Mouse (Mus musculus): ENCODE data around the gene Acad11. TPM values are rescaled to one million over a fixed set of nuclear protein-coding genes. Genes with fewer than 3 reads are reported as not detected.

Gene Acad11
- polyA plus RNA-seq, 1 experiment from 2014 or later = 7.4 TPM

DNA sequence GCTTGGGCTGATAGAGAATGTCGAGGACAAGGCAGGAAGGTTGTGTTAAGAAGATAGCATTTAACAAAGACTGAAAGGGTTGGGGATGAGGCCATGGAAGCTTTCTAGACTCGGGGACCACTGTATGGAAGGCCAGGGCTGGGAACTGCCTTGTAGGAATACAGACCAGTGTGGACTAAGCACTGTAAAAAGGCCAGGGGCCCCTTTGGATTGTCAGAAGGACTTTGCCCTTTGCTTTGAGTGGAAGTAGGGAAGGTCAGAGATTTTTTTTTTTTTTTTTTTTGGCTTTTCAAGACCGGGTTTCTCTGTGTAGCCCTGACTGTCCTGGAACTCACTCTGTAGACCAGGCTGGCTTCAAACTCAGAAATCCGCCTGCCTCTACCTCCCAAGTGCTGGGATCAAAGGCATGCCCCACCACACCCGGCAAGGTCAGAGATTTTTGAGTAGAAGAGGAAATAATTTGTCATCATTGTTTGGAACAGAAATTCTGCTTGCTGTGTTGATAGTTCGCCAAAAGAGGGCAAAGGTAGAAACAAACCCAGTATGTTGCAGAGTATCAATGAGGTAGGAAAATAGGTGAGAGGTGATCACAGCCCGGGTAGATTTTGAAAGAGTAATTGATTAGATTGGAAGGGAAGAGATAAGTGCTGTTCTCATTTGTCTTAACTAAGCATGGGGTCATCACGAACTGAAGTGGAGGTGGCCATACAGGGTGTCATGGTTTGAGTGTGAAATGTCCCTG, 7.9 kb downstream of the Acad11 start:
- Histone ChIP-seq H3K9me3 (replicated peaks; ENCODE audit: control insufficient read depth, low read length) (no peaks in the 10 kb centered on the region), H3K9ac (ENCODE audit: low read length) (no peak overlapping the region), H3K27me3 (replicated peaks; ENCODE audit: control insufficient read depth, insufficient read depth, low read length) (no peaks in the 10 kb centered on the region), H3K4me2 (ENCODE audit: low read length) (no peak overlapping the region), H3K27ac (ENCODE audit: low read depth, low read length) (no peak overlapping the region), H3K36me3 (ENCODE audit: control insufficient read depth, insufficient read depth, low read length) (no peaks in the 10 kb centered on the region), H3K4me3 (ENCODE audit: low read depth, low read length) (no peak overlapping the region), H3K4me1 (ENCODE audit: control insufficient read depth, insufficient read depth, low read length) (no peaks in the 10 kb centered on the region)
- 81% methylated on average over 8 of the region's 8 CpGs for WGBS
- ATAC-seq (no peak), DNase-seq (ENCODE audit: low spot score) (no peak)

DNA sequence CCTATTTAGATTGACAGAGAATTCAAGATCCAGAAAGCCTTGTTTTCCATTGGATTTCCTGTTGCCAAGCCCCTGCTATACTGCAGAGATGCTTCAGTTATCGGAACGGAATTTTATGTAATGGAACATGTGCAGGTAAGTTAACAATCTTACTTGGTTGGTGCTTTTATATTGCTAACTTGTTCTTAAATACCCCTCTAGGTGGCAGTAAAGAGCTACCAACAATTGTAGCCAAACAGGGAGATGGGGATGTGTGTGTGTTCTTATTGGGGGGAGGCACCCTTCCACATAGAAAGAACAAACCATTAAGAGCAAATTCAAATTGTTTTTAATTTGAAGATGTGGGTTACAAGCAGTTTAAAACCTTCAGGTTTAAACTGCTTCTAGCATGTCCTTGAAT, 12.6 kb downstream of the Acad11 start:
- DNase-seq (ENCODE audit: low spot score) (peak; percentile 47), ATAC-seq (no peak)
- H3K4me3 ChIP-seq (ENCODE audit: low read depth, low read length) = no peak overlapping the region
- H3K27ac ChIP-seq (ENCODE audit: low read depth, low read length) = no peak overlapping the region
- no peaks in the 10 kb centered on the region for H3K36me3 ChIP-seq (ENCODE audit: control insufficient read depth, insufficient read depth, low read length)
- no peak overlapping the region for H3K4me2 ChIP-seq (ENCODE audit: low read length)
- no peak overlapping the region for H3K9ac ChIP-seq (ENCODE audit: low read length)
- 64% methylated on average over 2 of the region's 2 CpGs for whole genome bisulfite sequencing
- no peaks in the 10 kb centered on the region for H3K9me3 ChIP-seq (replicated peaks; ENCODE audit: control insufficient read depth, low read length)
- no peaks in the 10 kb centered on the region for H3K27me3 ChIP-seq (replicated peaks; ENCODE audit: control insufficient read depth, insufficient read depth, low read length)
- H3K4me1 ChIP-seq (ENCODE audit: control insufficient read depth, insufficient read depth, low read length) = no peaks in the 10 kb centered on the region

- 93% methylated on average over 1 of the region's 1 CpGs for WGBS
- H3K4me1 ChIP-seq (ENCODE audit: control insufficient read depth, insufficient read depth, low read length) = no peaks in the 10 kb centered on the region
- H3K36me3 ChIP-seq (ENCODE audit: control insufficient read depth, insufficient read depth, low read length) = no peaks in the 10 kb centered on the region
- no peak overlapping the region for H3K4me3 ChIP-seq (ENCODE audit: low read depth, low read length)
- no peak overlapping the region for H3K4me2 ChIP-seq (ENCODE audit: low read length)
- H3K27me3 ChIP-seq (replicated peaks; ENCODE audit: control insufficient read depth, insufficient read depth, low read length) = no peaks in the 10 kb centered on the region
- no peak overlapping the region for H3K27ac ChIP-seq (ENCODE audit: low read depth, low read length)
- no peak overlapping the region for H3K9ac ChIP-seq (ENCODE audit: low read length)
- ATAC-seq (no peak), DNase-seq (ENCODE audit: low spot score) (no peak)
- H3K9me3 ChIP-seq (replicated peaks; ENCODE audit: control insufficient read depth, low read length) = no peaks in the 10 kb centered on the region
These were observed 15.6 kb downstream of the Acad11 start for GRCm38 (mm10) chr9:104078780-104079179.

DNA sequence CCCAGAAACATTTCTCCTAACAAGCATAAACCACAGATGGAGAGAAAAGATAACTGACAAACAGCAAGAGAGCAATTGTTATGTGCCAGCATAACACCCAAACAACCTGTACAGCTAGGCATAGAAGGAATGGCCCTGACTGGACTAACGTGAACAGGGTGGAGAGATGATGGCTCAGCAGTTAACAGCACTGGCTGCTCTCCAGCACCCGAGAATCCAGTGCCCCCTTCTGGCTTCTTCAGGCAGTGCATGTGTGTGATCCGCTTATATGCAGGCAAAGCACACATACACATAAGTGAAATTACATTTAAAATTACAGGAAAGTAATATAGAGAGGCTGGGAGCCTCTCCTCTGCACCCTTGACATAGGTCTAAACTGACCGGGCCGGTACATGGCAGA, 16.2 kb downstream of the Acad11 start:
- WGBS = 48% methylated on average over 5 of the region's 5 CpGs
- no peak overlapping the region for H3K4me3 ChIP-seq (ENCODE audit: low read depth, low read length)
- peak; percentile 51 for DNase-seq (ENCODE audit: low spot score)
- H3K4me2 ChIP-seq (ENCODE audit: low read length) = no peak overlapping the region
- ATAC-seq = no peak
- no peaks in the 10 kb centered on the region for H3K9me3 ChIP-seq (replicated peaks; ENCODE audit: control insufficient read depth, low read length)
- H3K4me1 ChIP-seq (ENCODE audit: control insufficient read depth, insufficient read depth, low read length) = no peaks in the 10 kb centered on the region
- no peaks in the 10 kb centered on the region for H3K36me3 ChIP-seq (ENCODE audit: control insufficient read depth, insufficient read depth, low read length)
- H3K27ac ChIP-seq (ENCODE audit: low read depth, low read length) = no peak overlapping the region
- no peak overlapping the region for H3K9ac ChIP-seq (ENCODE audit: low read length)
- H3K27me3 ChIP-seq (replicated peaks; ENCODE audit: control insufficient read depth, insufficient read depth, low read length) = no peaks in the 10 kb centered on the region

GRCm38 (mm10) chr9:104080038-104080437, 16.9 kb downstream of the Acad11 start:
- WGBS = 83% methylated on average over 3 of the region's 3 CpGs

GRCm38 (mm10) chr9:104085730-104086429, 22.7 kb downstream of the Acad11 start:
- ATAC-seq = no peak

More at GRCm38 (mm10) chr9:104080038-104080437, 16.9 kb downstream of the Acad11 start:
- Histone ChIP-seq H3K9me3 (replicated peaks; ENCODE audit: control insufficient read depth, low read length) (no peaks in the 10 kb centered on the region), H3K4me2 (ENCODE audit: low read length) (no peak overlapping the region), H3K36me3 (ENCODE audit: control insufficient read depth, insufficient read depth, low read length) (no peaks in the 10 kb centered on the region), H3K27ac (ENCODE audit: low read depth, low read length) (no peak overlapping the region), H3K4me1 (ENCODE audit: control insufficient read depth, insufficient read depth, low read length) (no peaks in the 10 kb centered on the region), H3K27me3 (replicated peaks; ENCODE audit: control insufficient read depth, insufficient read depth, low read length) (no peaks in the 10 kb centered on the region), H3K9ac (ENCODE audit: low read length) (no peak overlapping the region), H3K4me3 (ENCODE audit: low read depth, low read length) (no peak overlapping the region)
- DNase-seq (ENCODE audit: low spot score) = no peak
- no peak for ATAC-seq

DNA sequence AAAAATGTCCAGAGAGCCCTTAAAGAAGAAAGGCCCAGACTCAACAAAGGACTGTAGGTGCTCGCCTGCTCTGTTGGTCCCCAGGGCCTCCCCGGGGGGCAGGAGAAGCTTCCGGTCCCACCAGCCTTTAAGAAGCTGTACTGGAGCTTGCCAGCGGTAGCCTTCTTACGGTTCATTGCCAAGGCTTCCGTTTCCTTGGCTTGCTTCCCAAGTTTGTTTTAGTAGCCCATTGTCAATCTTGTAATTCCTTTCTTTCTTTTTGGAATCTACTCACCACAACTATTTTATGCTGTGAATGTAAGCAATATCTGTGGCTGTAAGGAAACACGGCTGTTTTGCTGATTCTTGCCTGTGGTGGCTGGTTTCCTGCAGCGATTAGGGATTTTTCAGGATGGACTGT, 25.4 kb downstream of the Acad11 start:
- ATAC-seq (no peak), DNase-seq (ENCODE audit: low spot score) (peak; percentile 66)
- Histone ChIP-seq H3K36me3 (ENCODE audit: control insufficient read depth, insufficient read depth, low read length) (0 out of 2 replicates have a peak, but pooled peaks cover 2% of the 10 kb centered on the region), H3K4me3 (ENCODE audit: low read depth, low read length) (no peak overlapping the region), H3K27me3 (replicated peaks; ENCODE audit: control insufficient read depth, insufficient read depth, low read length) (no peaks in the 10 kb centered on the region), H3K27ac (ENCODE audit: low read depth, low read length) (no peak overlapping the region), H3K9me3 (replicated peaks; ENCODE audit: control insufficient read depth, low read length) (no peaks in the 10 kb centered on the region), H3K4me2 (ENCODE audit: low read length) (no peak overlapping the region), H3K9ac (ENCODE audit: low read length) (no peak overlapping the region), H3K4me1 (ENCODE audit: control insufficient read depth, insufficient read depth, low read length) (peaks cover 6% of the 10 kb centered on the region; the same call in 1 of the 2 replicates)
- WGBS = 32% methylated on average over 8 of the region's 8 CpGs

More at GRCm38 (mm10) chr9:104085730-104086429, 22.7 kb downstream of the Acad11 start:
- Histone ChIP-seq H3K4me3 (ENCODE audit: low read depth, low read length) (no peak overlapping the region), H3K9me3 (replicated peaks; ENCODE audit: control insufficient read depth, low read length) (no peaks in the 10 kb centered on the region), H3K4me1 (ENCODE audit: control insufficient read depth, insufficient read depth, low read length) (peaks cover 6% of the 10 kb centered on the region; the same call in 1 of the 2 replicates), H3K4me2 (ENCODE audit: low read length) (no peak overlapping the region), H3K36me3 (ENCODE audit: control insufficient read depth, insufficient read depth, low read length) (0 out of 2 replicates have a peak, but pooled peaks cover 2% of the 10 kb centered on the region), H3K9ac (ENCODE audit: low read length) (no peak overlapping the region), H3K27me3 (replicated peaks; ENCODE audit: control insufficient read depth, insufficient read depth, low read length) (no peaks in the 10 kb centered on the region), H3K27ac (ENCODE audit: low read depth, low read length) (no peak overlapping the region)
- 72% methylated on average over 4 of the region's 4 CpGs for WGBS
- no peak for DNase-seq (ENCODE audit: low spot score)

GRCm38 (mm10) chr9:104092945-104093344, 29.8 kb downstream of the Acad11 start:
- DNase-seq (ENCODE audit: low spot score) = no peak
- H3K9me3 ChIP-seq (replicated peaks; ENCODE audit: control insufficient read depth, low read length) = no peaks in the 10 kb centered on the region
- no peaks in the 10 kb centered on the region for H3K36me3 ChIP-seq (ENCODE audit: control insufficient read depth, insufficient read depth, low read length)
- ATAC-seq = no peak
- H3K4me2 ChIP-seq (ENCODE audit: low read length) = no peak overlapping the region
- H3K4me3 ChIP-seq (ENCODE audit: low read depth, low read length) = no peak overlapping the region
- H3K27ac ChIP-seq (ENCODE audit: low read depth, low read length) = no peak overlapping the region
- H3K4me1 ChIP-seq (ENCODE audit: control insufficient read depth, insufficient read depth, low read length) = peaks cover 6% of the 10 kb centered on the region; the same call in 1 of the 2 replicates
- H3K27me3 ChIP-seq (replicated peaks; ENCODE audit: control insufficient read depth, insufficient read depth, low read length) = no peaks in the 10 kb centered on the region
- H3K9ac ChIP-seq (ENCODE audit: low read length) = no peak overlapping the region
- 97% methylated on average over 5 of the region's 5 CpGs for WGBS

- Histone ChIP-seq H3K36me3 (ENCODE audit: control insufficient read depth, insufficient read depth, low read length) (no peaks in the 10 kb centered on the region), H3K9me3 (replicated peaks; ENCODE audit: control insufficient read depth, low read length) (no peaks in the 10 kb centered on the region), H3K4me2 (ENCODE audit: low read length) (no peak overlapping the region), H3K4me3 (ENCODE audit: low read depth, low read length) (no peak overlapping the region), H3K9ac (ENCODE audit: low read length) (no peak overlapping the region), H3K27me3 (replicated peaks; ENCODE audit: control insufficient read depth, insufficient read depth, low read length) (no peaks in the 10 kb centered on the region), H3K4me1 (ENCODE audit: control insufficient read depth, insufficient read depth, low read length) (no peaks in the 10 kb centered on the region), H3K27ac (ENCODE audit: low read depth, low read length) (no peak overlapping the region)
- DNase-seq (ENCODE audit: low spot score) (no peak), ATAC-seq (no peak)
- WGBS = 83% methylated on average over 5 of the region's 5 CpGs
These were observed 35.1 kb downstream of the Acad11 start for GRCm38 (mm10) chr9:104098256-104098655.
